Mouse (Mus musculus): ENCODE results near the gene Wdr25. TPM values are rescaled to one million over a fixed set of nuclear protein-coding genes. Genes with fewer than 3 reads are reported as not detected.
A peak's percentile ranks its signal among the peaks of the same experiment; 100 is the strongest.

Gene Wdr25
- total and polyA plus RNA-seq, 2 experiments = 9.4 to 11.4 TPM

GRCm38 (mm10) chr12:109023780-109024179 is 130.3 kb downstream of the Wdr25 start:
- Histone ChIP-seq H3K27ac (replicated peaks; ENCODE audit: insufficient read depth, low read depth, low read length) (no peak overlapping the region), H3K27me3 (ENCODE audit: control insufficient read depth, insufficient read depth, low read length) (no peaks in the 10 kb centered on the region), H3K4me3 (ENCODE audit: insufficient read depth, low read depth, low read length) (no peak overlapping the region), H3K9ac (ENCODE audit: low read depth, low read length) (no peak overlapping the region), H3K79me2 (ENCODE audit: control insufficient read depth, insufficient read depth, low read length) (no peaks in the 10 kb centered on the region), H3K36me3 (ENCODE audit: control insufficient read depth, insufficient read depth, low read length) (no peaks in the 10 kb centered on the region), H3K4me1 (ENCODE audit: control insufficient read depth, insufficient read depth, low read length) (no peaks in the 10 kb centered on the region)
- DNase-seq (ENCODE audit: extremely low read depth, low read depth, low spot score) = no peak
- 77% methylated on average over 9 of the region's 9 CpGs for WGBS
- TF ChIP-seq POLR2A (IDR thresholded peaks at IDR 0.05; ENCODE audit: extremely low read depth, insufficient read depth, low read length) = no peak
- no peak for TF ChIP-seq CTCF (IDR thresholded peaks at IDR 0.05; ENCODE audit: low read depth, low read length)

- Histone ChIP-seq H3K27me3 (ENCODE audit: control insufficient read depth, insufficient read depth, low read length) (peaks cover 12% of the 10 kb centered on the region), H3K4me3 (ENCODE audit: insufficient read depth, low read depth, low read length) (no peak overlapping the region), H3K4me1 (ENCODE audit: control insufficient read depth, insufficient read depth, low read length) (no peaks in the 10 kb centered on the region), H3K27ac (replicated peaks; ENCODE audit: insufficient read depth, low read depth, low read length) (no peak overlapping the region), H3K9ac (ENCODE audit: low read depth, low read length) (no peak overlapping the region), H3K79me2 (ENCODE audit: control insufficient read depth, insufficient read depth, low read length) (no peaks in the 10 kb centered on the region), H3K36me3 (ENCODE audit: control insufficient read depth, insufficient read depth, low read length) (no peaks in the 10 kb centered on the region)
- 81% methylated on average over 2 of the region's 2 CpGs for WGBS
- TF ChIP-seq POLR2A (IDR thresholded peaks at IDR 0.05; ENCODE audit: extremely low read depth, insufficient read depth, low read length) = no peak
- TF ChIP-seq CTCF (IDR thresholded peaks at IDR 0.05; ENCODE audit: low read depth, low read length) = no peak
- DNase-seq (ENCODE audit: extremely low read depth, low read depth, low spot score) = no peak
These were observed 143.6 kb downstream of the Wdr25 start for GRCm38 (mm10) chr12:109037026-109037425.

- 53% methylated on average over 14 of the region's 14 CpGs for WGBS
These were observed 144.9 kb downstream of the Wdr25 start for GRCm38 (mm10) chr12:109038179-109038819.

GRCm38 (mm10) chr12:109039311-109039710 is 145.9 kb downstream of the Wdr25 start:
- H3K27ac ChIP-seq (replicated peaks; ENCODE audit: insufficient read depth, low read depth, low read length) = no peak overlapping the region
- H3K4me1 ChIP-seq (ENCODE audit: control insufficient read depth, insufficient read depth, low read length) = no peaks in the 10 kb centered on the region
- no peaks in the 10 kb centered on the region for H3K36me3 ChIP-seq (ENCODE audit: control insufficient read depth, insufficient read depth, low read length)
- no peak for DNase-seq (ENCODE audit: extremely low read depth, low read depth, low spot score)
- H3K4me3 ChIP-seq (ENCODE audit: insufficient read depth, low read depth, low read length) = no peak overlapping the region
- no peaks in the 10 kb centered on the region for H3K27me3 ChIP-seq (ENCODE audit: control insufficient read depth, insufficient read depth, low read length)
- WGBS = 68% methylated on average over 7 of the region's 7 CpGs
- TF ChIP-seq POLR2A (IDR thresholded peaks at IDR 0.05; ENCODE audit: extremely low read depth, insufficient read depth, low read length) (no peak), CTCF (IDR thresholded peaks at IDR 0.05; ENCODE audit: low read depth, low read length) (no peak)
- no peak overlapping the region for H3K9ac ChIP-seq (ENCODE audit: low read depth, low read length)
- H3K79me2 ChIP-seq (ENCODE audit: control insufficient read depth, insufficient read depth, low read length) = no peaks in the 10 kb centered on the region

More at GRCm38 (mm10) chr12:109038179-109038819, 144.9 kb downstream of the Wdr25 start:
- H3K9ac ChIP-seq (ENCODE audit: low read depth, low read length) = no peak overlapping the region
- H3K79me2 ChIP-seq (ENCODE audit: control insufficient read depth, insufficient read depth, low read length) = no peaks in the 10 kb centered on the region
- no peak overlapping the region for H3K27ac ChIP-seq (replicated peaks; ENCODE audit: insufficient read depth, low read depth, low read length)
- peaks cover 9% of the 10 kb centered on the region for H3K27me3 ChIP-seq (ENCODE audit: control insufficient read depth, insufficient read depth, low read length)
- H3K36me3 ChIP-seq (ENCODE audit: control insufficient read depth, insufficient read depth, low read length) = no peaks in the 10 kb centered on the region
- H3K4me3 ChIP-seq (ENCODE audit: insufficient read depth, low read depth, low read length) = no peak overlapping the region
- no peaks in the 10 kb centered on the region for H3K4me1 ChIP-seq (ENCODE audit: control insufficient read depth, insufficient read depth, low read length)
- TF ChIP-seq POLR2A (IDR thresholded peaks at IDR 0.05; ENCODE audit: extremely low read depth, insufficient read depth, low read length) (no peak), CTCF (IDR thresholded peaks at IDR 0.05; ENCODE audit: low read depth, low read length) (no peak)
- DNase-seq (ENCODE audit: extremely low read depth, low read depth, low spot score) = no peak

- Histone ChIP-seq H3K27me3 (ENCODE audit: control insufficient read depth, insufficient read depth, low read length) (no peaks in the 10 kb centered on the region), H3K27ac (replicated peaks; ENCODE audit: insufficient read depth, low read depth, low read length) (no peak overlapping the region), H3K79me2 (ENCODE audit: control insufficient read depth, insufficient read depth, low read length) (no peaks in the 10 kb centered on the region), H3K36me3 (ENCODE audit: control insufficient read depth, insufficient read depth, low read length) (no peaks in the 10 kb centered on the region), H3K9ac (ENCODE audit: low read depth, low read length) (no peak overlapping the region), H3K4me1 (ENCODE audit: control insufficient read depth, insufficient read depth, low read length) (no peaks in the 10 kb centered on the region), H3K4me3 (ENCODE audit: insufficient read depth, low read depth, low read length) (no peak overlapping the region)
- no peak for DNase-seq (ENCODE audit: extremely low read depth, low read depth, low spot score)
- 16% methylated on average over 5 of the region's 5 CpGs for WGBS
- TF ChIP-seq CTCF (IDR thresholded peaks at IDR 0.05; ENCODE audit: low read depth, low read length) (peak; percentile 4; the same call in 1 of the 2 replicates), POLR2A (IDR thresholded peaks at IDR 0.05; ENCODE audit: extremely low read depth, insufficient read depth, low read length) (no peak)
These were observed 151.1 kb downstream of the Wdr25 start for GRCm38 (mm10) chr12:109044497-109044896.

GRCm38 (mm10) chr12:109045581-109045980 is 152.2 kb downstream of the Wdr25 start:
- WGBS = 79% methylated on average over 7 of the region's 7 CpGs
- H3K79me2 ChIP-seq (ENCODE audit: control insufficient read depth, insufficient read depth, low read length) = no peaks in the 10 kb centered on the region
- H3K36me3 ChIP-seq (ENCODE audit: control insufficient read depth, insufficient read depth, low read length) = no peaks in the 10 kb centered on the region
- no peak for DNase-seq (ENCODE audit: extremely low read depth, low read depth, low spot score)
- H3K27ac ChIP-seq (replicated peaks; ENCODE audit: insufficient read depth, low read depth, low read length) = no peak overlapping the region
- no peaks in the 10 kb centered on the region for H3K4me1 ChIP-seq (ENCODE audit: control insufficient read depth, insufficient read depth, low read length)
- H3K4me3 ChIP-seq (ENCODE audit: insufficient read depth, low read depth, low read length) = no peak overlapping the region
- no peak for TF ChIP-seq POLR2A (IDR thresholded peaks at IDR 0.05; ENCODE audit: extremely low read depth, insufficient read depth, low read length)
- no peak for TF ChIP-seq CTCF (IDR thresholded peaks at IDR 0.05; ENCODE audit: low read depth, low read length)
- H3K27me3 ChIP-seq (ENCODE audit: control insufficient read depth, insufficient read depth, low read length) = no peaks in the 10 kb centered on the region
- H3K9ac ChIP-seq (ENCODE audit: low read depth, low read length) = no peak overlapping the region

Data from liver, adult 2 months (tissue).